Mouse (Mus musculus): ENCODE data around the gene Ahcyl2.

Gene Ahcyl2

GRCm38 (mm10) chr6:29767813-29768660 lies at the start of gene Ahcyl2:
Gene Ahcyl2 (plus strand): TSS chr6:29768011.
- no peak for TF ChIP-seq GATA4 (IDR thresholded peaks at IDR 0.05; ENCODE audit: insufficient replicate concordance, low read length)

GRCm38 (mm10) chr6:29718894-29719329 lies 48.9 kb upstream of the Ahcyl2 start:
- TF ChIP-seq GATA4 (IDR thresholded peaks at IDR 0.05; ENCODE audit: insufficient replicate concordance, low read length): no peak

GRCm38 (mm10) chr6:29721890-29722289 lies 45.9 kb upstream of the Ahcyl2 start:
- no peak for TF ChIP-seq GATA4 (IDR thresholded peaks at IDR 0.05; ENCODE audit: insufficient replicate concordance, low read length)

- no peak for TF ChIP-seq GATA4 (IDR thresholded peaks at IDR 0.05; ENCODE audit: insufficient replicate concordance, low read length)
These were observed 41.1 kb upstream of the Ahcyl2 start for GRCm38 (mm10) chr6:29726576-29727200.

- TF ChIP-seq GATA4 (IDR thresholded peaks at IDR 0.05; ENCODE audit: insufficient replicate concordance, low read length): no peak
These were observed 39.8 kb upstream of the Ahcyl2 start for GRCm38 (mm10) chr6:29728035-29728434.

GRCm38 (mm10) chr6:29729491-29729890 lies 38.3 kb upstream of the Ahcyl2 start:
- no peak for TF ChIP-seq GATA4 (IDR thresholded peaks at IDR 0.05; ENCODE audit: insufficient replicate concordance, low read length)

- TF ChIP-seq GATA4 (IDR thresholded peaks at IDR 0.05; ENCODE audit: insufficient replicate concordance, low read length): no peak
These were observed 32.5 kb upstream of the Ahcyl2 start, which contains the start of gene Smo for GRCm38 (mm10) chr6:29735336-29735688. Gene Smo (plus strand): TSS chr6:29735503.

- no peak for TF ChIP-seq GATA4 (IDR thresholded peaks at IDR 0.05; ENCODE audit: insufficient replicate concordance, low read length)
These were observed 31.9 kb upstream of the Ahcyl2 start for GRCm38 (mm10) chr6:29735689-29736451.

- TF ChIP-seq GATA4 (IDR thresholded peaks at IDR 0.05; ENCODE audit: insufficient replicate concordance, low read length): no peak
These were observed 31.0 kb upstream of the Ahcyl2 start for GRCm38 (mm10) chr6:29736610-29737458.

- no peak for TF ChIP-seq GATA4 (IDR thresholded peaks at IDR 0.05; ENCODE audit: insufficient replicate concordance, low read length)
These were observed 16.2 kb upstream of the Ahcyl2 start for GRCm38 (mm10) chr6:29751466-29752152.

GRCm38 (mm10) chr6:29753336-29753735 lies 14.5 kb upstream of the Ahcyl2 start:
- TF ChIP-seq GATA4 (IDR thresholded peaks at IDR 0.05; ENCODE audit: insufficient replicate concordance, low read length): no peak

GRCm38 (mm10) chr6:29756001-29756400 lies 11.8 kb upstream of the Ahcyl2 start:
- TF ChIP-seq GATA4 (IDR thresholded peaks at IDR 0.05; ENCODE audit: insufficient replicate concordance, low read length): no peak

- no peak for TF ChIP-seq GATA4 (IDR thresholded peaks at IDR 0.05; ENCODE audit: insufficient replicate concordance, low read length)
These were observed 11.3 kb upstream of the Ahcyl2 start for GRCm38 (mm10) chr6:29756476-29756875.

GRCm38 (mm10) chr6:29758417-29758816 lies 9.4 kb upstream of the Ahcyl2 start:
- TF ChIP-seq GATA4 (IDR thresholded peaks at IDR 0.05; ENCODE audit: insufficient replicate concordance, low read length): no peak

Data from liver, adult (tissue).